Mouse (Mus musculus) hindbrain, embryonic 15.5 days (tissue): ENCODE measurements around the gene Map3k20. TPM values are rescaled to one million over a fixed set of nuclear protein-coding genes. Genes with fewer than 3 reads are reported as not detected.
A peak's percentile ranks its signal among the peaks of the same experiment; 100 is the strongest.

Experiments
- ATAC-seq: fragments of 200-750 bp; cut with Nextera tagmentation; 2 replicates; pipeline ENCODE4 v1.8.0; 2017; ENCODE audit warnings: low read depth, moderate number of reproducible peaks, moderate TSS enrichment; ENCODE audit not compliant: low FRiP score
- H3K27ac ChIP-seq: fragments of 300-500 bp; sonication (generic); replicated peaks from 2 replicates; pipeline ENCODE4 v1.5.1; 2015; ENCODE audit warnings: mild to moderate bottlenecking, inconsistent platforms
- H3K27me3 ChIP-seq: fragments of 300-500 bp; sonication (generic); 2 replicates; pipeline ENCODE4 v1.6.1; 2015; ENCODE audit warnings: control low read depth, inconsistent platforms
- H3K36me3 ChIP-seq: fragments of 300-500 bp; sonication (generic); 2 replicates; pipeline ENCODE4 v1.6.1; 2015; ENCODE audit warnings: control low read depth, inconsistent platforms
- H3K4me1 ChIP-seq: fragments of 300-500 bp; sonication (generic); replicated peaks from 2 replicates; pipeline ENCODE4 v1.6.1; 2015; ENCODE audit warnings: control low read depth, inconsistent platforms
- H3K4me2 ChIP-seq: fragments of 300-500 bp; sonication (generic); 2 replicates; pipeline ENCODE4 v1.6.1; 2015; ENCODE audit warnings: moderate library complexity, mild to moderate bottlenecking, inconsistent platforms
- H3K4me3 ChIP-seq: fragments of 300-500 bp; sonication (generic); 2 replicates; pipeline ENCODE4 v1.5.1; 2015; ENCODE audit warnings: mild to moderate bottlenecking, inconsistent platforms
- H3K9ac ChIP-seq: fragments of 300-500 bp; sonication (generic); 2 replicates; pipeline ENCODE4 v1.6.1; 2015; ENCODE audit warnings: inconsistent platforms
- H3K9me3 ChIP-seq: fragments of 300-500 bp; sonication (generic); 2 replicates; pipeline ENCODE4 v1.6.1; 2016; ENCODE audit warnings: control low read depth, inconsistent platforms
- WGBS: fragments of 180-500 bp; shearing (Covaris S2); methylation state at CpG from one replicate; pipeline ENCODE4 v1.1.7; 2015; 5-methylcytosine and 5-hydroxymethylcytosine counted together
- polyA plus RNA-seq: library from polyadenylated mRNA; unstranded; fragments of >200 nt; fragmentation: Nextera tagmentation; extraction: Ambion mirVana; gene quantifications from 2 replicates; pipeline ENCODE4 v1.2.1, GENCODE M21; 2015

Map3k20 gene
- polyA plus RNA-seq, 1 experiment from 2014 or later = 4.5 TPM

DNA sequence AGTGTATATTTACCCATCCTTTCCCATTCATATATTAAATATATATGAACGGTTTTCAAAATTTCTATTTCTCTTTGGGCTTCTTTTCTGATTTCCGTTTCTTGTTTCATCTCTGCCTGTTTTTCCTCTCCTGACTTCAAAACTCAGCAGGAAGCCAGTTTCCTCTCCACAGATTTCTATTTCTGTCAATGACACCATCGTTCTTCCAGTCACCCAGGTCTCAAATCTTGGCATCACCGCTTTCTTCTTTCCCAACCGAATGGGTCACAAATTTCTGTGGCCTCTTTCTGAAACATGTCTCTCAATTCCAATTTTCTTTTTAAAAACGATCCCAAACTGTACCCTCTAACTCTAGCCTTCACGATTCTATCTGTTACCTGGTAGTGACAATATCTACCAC lies 748 bp upstream of the Map3k20 start:
- Histone ChIP-seq H3K9ac (no peak overlapping the region), H3K27ac (no peak overlapping the region), H3K4me2 (no peak overlapping the region), H3K4me1 (0 out of 2 replicates have a peak, but pooled peaks cover 3% of the 10 kb centered on the region), H3K4me3 (no peak overlapping the region), H3K27me3 (0 out of 2 replicates have a peak, but pooled peaks cover 7% of the 10 kb centered on the region), H3K9me3 (no peaks in the 10 kb centered on the region), H3K36me3 (no peaks in the 10 kb centered on the region)
- no peak for ATAC-seq
- WGBS = 75% methylated on average over 7 of the region's 7 CpGs

DNA sequence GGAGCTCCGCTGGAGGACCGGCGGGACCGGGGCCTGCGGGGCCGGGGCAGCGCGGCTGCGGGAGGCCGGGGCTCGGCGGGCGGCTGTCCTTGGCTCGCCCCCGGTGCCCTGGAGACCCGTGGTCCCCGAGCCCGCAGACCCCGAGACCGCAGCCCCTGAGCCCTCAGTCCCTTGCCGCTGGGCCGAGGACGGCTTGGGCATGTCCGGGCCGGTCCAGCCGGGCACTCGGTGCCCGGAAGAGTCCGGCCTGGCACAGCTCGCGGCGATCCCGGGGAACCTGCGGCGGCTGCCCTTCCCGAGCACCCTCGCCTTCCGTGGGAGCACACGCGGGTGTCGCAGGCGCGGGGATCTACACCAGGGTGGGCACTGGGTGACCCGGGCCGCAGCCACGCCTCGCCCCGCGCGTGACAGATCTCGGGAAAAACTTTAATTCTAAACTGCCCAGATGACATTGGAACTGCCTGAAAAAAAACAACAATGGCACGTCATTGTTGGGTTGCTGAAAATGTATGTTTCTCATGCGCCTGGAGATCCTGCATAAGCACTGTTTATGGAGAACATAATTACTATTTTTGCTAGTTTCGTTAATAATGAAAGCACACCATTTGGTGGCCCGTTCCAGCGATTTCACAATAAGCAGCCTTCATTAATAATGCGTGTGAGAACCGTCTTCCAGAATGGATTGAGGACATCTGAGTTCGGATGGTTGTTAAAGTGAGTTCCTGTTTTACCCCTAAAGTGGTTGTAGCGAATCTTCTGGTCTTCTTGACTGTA lies 638 bp downstream of the Map3k20 start:
- peak; percentile 59 for ATAC-seq
- Histone ChIP-seq H3K4me1 (0 out of 2 replicates have a peak, but pooled peaks cover 3% of the 10 kb centered on the region), H3K27ac (0 out of 2 replicates have a peak overlapping the region, but pooled peaks have one; percentile 0), H3K9me3 (no peaks in the 10 kb centered on the region), H3K4me3 (peak overlapping the region; percentile 70), H3K9ac (peak overlapping the region; percentile 64), H3K4me2 (peak overlapping the region; percentile 97), H3K27me3 (0 out of 2 replicates have a peak, but pooled peaks cover 7% of the 10 kb centered on the region), H3K36me3 (no peaks in the 10 kb centered on the region)
- under 1% methylated on average over 54 of the region's 60 CpGs for WGBS

DNA sequence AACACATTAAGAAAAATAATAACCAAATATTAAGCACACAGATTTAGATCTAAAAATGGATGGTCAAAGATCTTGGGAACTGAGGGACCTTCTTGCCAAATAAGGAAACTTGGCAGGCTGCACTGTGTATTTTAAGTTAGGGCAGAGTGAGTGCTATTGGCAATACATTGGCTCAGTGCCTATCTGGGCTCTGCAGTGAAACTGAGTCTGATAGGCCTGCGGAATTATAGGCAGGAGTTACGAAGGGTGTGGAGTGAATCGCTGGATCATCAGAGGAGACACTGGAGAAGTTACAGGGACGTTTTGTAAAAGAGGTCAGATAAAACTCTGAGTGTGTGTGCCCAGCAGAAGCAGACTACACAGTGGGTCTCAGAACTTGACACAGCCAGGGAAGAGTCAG lies 1.7 kb downstream of the Map3k20 start:
- no peak overlapping the region for H3K27ac ChIP-seq
- 0 out of 2 replicates have a peak, but pooled peaks cover 3% of the 10 kb centered on the region for H3K4me1 ChIP-seq
- no peaks in the 10 kb centered on the region for H3K9me3 ChIP-seq
- no peak overlapping the region for H3K9ac ChIP-seq
- WGBS = 75% methylated on average over 4 of the region's 4 CpGs
- ATAC-seq = no peak
- H3K4me3 ChIP-seq = no peak overlapping the region
- H3K27me3 ChIP-seq = 0 out of 2 replicates have a peak, but pooled peaks cover 7% of the 10 kb centered on the region
- H3K4me2 ChIP-seq = no peak overlapping the region
- no peaks in the 10 kb centered on the region for H3K36me3 ChIP-seq

DNA sequence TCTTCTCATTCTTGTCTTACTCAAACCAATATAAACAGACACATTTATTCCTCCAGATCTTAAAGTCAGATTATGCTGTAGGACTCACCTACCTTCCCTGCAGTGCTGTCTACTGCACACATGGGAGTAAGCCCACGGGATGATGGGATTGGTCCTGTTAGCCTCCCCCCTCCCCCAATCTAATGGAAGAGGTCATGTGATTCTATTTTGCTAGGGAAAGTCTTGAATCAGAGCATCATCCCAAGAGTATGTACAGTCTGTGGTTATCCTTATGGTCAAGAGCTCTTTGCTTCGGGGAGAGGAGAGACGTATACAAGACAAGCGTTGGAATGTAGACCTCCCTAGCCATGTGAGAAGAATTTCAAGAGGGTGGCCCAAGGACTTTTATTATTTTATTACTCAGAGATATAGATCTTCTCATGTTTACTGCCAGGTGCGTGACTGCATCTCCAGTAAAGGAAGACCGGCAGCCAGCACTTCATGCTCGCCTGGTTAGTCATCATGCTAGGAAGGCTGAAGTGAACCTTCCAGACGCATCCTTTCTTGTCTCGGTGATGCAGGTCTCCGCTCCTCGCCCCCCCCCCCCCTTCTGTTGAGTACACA lies 3.6 kb downstream of the Map3k20 start:
- H3K4me1 ChIP-seq = 0 out of 2 replicates have a peak, but pooled peaks cover 3% of the 10 kb centered on the region
- no peak overlapping the region for H3K9ac ChIP-seq
- H3K4me2 ChIP-seq = no peak overlapping the region
- WGBS = 96% methylated on average over 9 of the region's 11 CpGs
- no peak overlapping the region for H3K27ac ChIP-seq
- H3K27me3 ChIP-seq = 0 out of 2 replicates have a peak, but pooled peaks cover 2% of the 10 kb centered on the region
- no peaks in the 10 kb centered on the region for H3K9me3 ChIP-seq
- no peak for ATAC-seq
- no peaks in the 10 kb centered on the region for H3K36me3 ChIP-seq
- H3K4me3 ChIP-seq = no peak overlapping the region

DNA sequence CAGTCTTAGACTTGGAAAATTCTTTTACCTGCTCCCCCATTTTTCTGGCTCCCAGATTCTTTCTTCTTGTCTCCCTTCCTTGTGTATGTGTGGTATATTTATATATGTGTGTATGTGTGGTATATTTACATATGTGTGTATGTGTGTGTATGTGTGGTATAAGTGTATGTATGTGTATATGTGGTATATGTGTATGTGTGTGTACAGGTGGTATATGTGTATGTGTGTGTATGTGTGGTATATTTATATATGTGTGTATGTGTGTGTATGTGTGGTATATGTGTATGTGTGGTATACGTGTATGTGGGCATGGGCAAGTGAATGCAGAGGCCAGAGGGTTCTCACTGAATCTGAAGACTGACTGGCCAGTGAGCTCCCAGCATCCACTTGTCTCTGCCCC lies 5.7 kb downstream of the Map3k20 start:
- no peaks in the 10 kb centered on the region for H3K27me3 ChIP-seq
- H3K4me3 ChIP-seq = no peak overlapping the region
- no peak overlapping the region for H3K27ac ChIP-seq
- no peak for ATAC-seq
- no peaks in the 10 kb centered on the region for H3K9me3 ChIP-seq
- 80% methylated on average over 1 of the region's 1 CpGs for WGBS
- no peak overlapping the region for H3K4me2 ChIP-seq
- no peaks in the 10 kb centered on the region for H3K36me3 ChIP-seq
- 0 out of 2 replicates have a peak, but pooled peaks cover 3% of the 10 kb centered on the region for H3K4me1 ChIP-seq
- no peak overlapping the region for H3K9ac ChIP-seq

DNA sequence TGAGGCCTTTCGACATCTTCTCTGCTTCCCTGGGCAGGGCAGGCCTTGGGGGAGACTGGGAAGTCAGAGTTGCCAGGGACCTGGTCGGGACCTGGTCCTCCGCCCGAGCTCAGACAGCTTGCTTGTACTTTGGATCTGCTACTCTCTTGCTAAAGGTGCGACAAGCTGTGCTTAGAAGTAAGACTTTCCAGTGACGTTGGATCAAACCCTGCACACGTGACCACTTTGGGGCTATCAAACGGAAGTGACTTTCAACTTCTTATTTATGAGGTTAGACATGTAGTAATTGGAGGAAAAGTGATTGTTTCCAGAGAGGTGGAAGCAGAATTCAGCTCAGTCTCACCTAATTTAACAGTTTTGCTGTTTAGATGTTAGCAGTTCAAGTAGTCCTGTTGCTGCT lies 7.1 kb downstream of the Map3k20 start:
- H3K9me3 ChIP-seq = no peaks in the 10 kb centered on the region
- H3K4me3 ChIP-seq = no peak overlapping the region
- 94% methylated on average over 8 of the region's 8 CpGs for WGBS
- no peak overlapping the region for H3K27ac ChIP-seq
- H3K4me2 ChIP-seq = no peak overlapping the region
- H3K4me1 ChIP-seq = no peaks in the 10 kb centered on the region
- no peak overlapping the region for H3K9ac ChIP-seq
- no peak for ATAC-seq
- H3K27me3 ChIP-seq = no peaks in the 10 kb centered on the region
- no peaks in the 10 kb centered on the region for H3K36me3 ChIP-seq

DNA sequence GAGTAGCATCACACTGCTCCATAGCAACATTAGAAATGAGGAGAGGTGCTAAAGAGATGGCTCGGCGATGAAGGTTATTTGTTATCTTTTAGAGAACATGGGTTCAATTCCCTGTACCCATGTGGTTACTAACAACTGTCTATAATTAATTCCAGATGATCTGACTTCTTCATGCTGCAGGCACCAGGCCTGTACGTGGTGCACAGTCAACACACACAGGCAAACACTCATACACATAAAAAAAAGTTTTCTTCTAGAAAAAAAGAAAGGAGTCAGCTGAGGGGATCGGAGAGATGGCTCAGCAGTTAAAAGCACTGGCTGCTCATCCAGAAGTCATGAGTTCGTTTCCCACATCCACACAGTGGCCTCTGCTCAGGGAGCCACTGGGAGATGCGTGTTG lies 9.6 kb downstream of the Map3k20 start:
- no peaks in the 10 kb centered on the region for H3K36me3 ChIP-seq
- no peak overlapping the region for H3K4me2 ChIP-seq
- no peak overlapping the region for H3K27ac ChIP-seq
- H3K9me3 ChIP-seq = no peaks in the 10 kb centered on the region
- no peak for ATAC-seq
- H3K27me3 ChIP-seq = no peaks in the 10 kb centered on the region
- H3K4me3 ChIP-seq = no peak overlapping the region
- H3K4me1 ChIP-seq = no peaks in the 10 kb centered on the region
- H3K9ac ChIP-seq = no peak overlapping the region
- WGBS = 86% methylated on average over 6 of the region's 6 CpGs

DNA sequence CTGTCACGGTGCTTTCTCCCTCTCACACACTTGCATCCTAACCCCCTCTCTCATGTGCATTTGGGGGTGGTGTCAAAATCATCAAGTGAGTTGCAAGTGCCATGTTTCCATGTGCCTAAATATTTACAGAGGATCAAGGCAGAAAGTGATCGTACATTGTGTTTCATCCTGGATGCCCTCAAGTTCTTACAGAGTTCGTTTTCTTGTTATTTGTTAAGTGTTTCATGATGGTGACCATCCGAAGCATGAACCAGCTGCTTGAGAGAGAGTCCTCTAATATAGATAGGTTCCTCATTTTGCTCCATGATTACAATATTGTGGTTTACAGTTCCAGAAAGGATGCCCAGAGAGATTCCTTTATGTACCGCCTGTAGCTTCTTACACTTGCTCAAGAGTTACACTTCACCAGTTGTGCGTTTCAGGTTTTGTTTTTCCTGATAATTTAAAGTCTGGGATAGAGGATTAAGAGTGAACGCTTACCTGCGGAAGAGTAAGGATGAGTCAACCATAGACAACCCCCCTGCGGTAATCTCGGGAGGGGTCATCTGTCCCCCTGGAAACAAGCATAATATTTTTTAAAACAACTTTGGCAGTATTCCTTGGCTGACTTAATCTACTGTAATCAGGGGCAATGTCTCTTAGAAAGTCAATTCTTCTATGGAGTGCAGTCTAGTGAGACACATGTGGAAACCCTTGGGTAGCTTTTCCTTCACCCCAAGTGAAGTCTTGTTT lies 11.7 kb downstream of the Map3k20 start:
- 90% methylated on average over 10 of the region's 10 CpGs for WGBS
- no peaks in the 10 kb centered on the region for H3K4me1 ChIP-seq
- ATAC-seq = no peak

DNA sequence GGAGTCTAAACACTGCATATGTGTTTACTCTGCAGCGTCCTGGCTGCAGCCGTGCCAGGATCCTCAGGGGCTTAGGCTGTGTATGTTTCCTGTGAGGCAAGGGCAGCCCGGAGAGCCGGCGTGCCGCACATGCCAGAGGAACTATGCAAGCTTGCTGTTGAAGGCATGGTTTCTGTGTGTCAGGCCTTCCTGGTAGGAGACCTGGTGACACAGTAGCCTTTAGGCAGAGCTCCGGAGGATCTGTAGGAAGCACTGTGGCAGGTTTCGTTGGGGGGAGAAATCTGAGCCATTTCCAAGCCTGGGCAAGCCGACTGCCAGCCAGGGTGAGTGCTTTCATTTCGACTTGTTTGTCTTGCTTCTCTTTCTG lies 12.3 kb downstream of the Map3k20 start:
- Histone ChIP-seq H3K4me3 (no peak overlapping the region), H3K36me3 (no peaks in the 10 kb centered on the region), H3K4me1 (no peaks in the 10 kb centered on the region), H3K4me2 (no peak overlapping the region), H3K9me3 (no peaks in the 10 kb centered on the region), H3K27me3 (no peaks in the 10 kb centered on the region), H3K9ac (no peak overlapping the region), H3K27ac (no peak overlapping the region)
- no peak for ATAC-seq
- WGBS = 73% methylated on average over 10 of the region's 10 CpGs

More for the DNA sequence above, 11.7 kb downstream of the Map3k20 start:
- no peaks in the 10 kb centered on the region for H3K9me3 ChIP-seq
- H3K36me3 ChIP-seq = no peaks in the 10 kb centered on the region
- no peak overlapping the region for H3K9ac ChIP-seq
- no peak overlapping the region for H3K27ac ChIP-seq
- no peak overlapping the region for H3K4me2 ChIP-seq
- H3K27me3 ChIP-seq = no peaks in the 10 kb centered on the region
- H3K4me3 ChIP-seq = no peak overlapping the region

DNA sequence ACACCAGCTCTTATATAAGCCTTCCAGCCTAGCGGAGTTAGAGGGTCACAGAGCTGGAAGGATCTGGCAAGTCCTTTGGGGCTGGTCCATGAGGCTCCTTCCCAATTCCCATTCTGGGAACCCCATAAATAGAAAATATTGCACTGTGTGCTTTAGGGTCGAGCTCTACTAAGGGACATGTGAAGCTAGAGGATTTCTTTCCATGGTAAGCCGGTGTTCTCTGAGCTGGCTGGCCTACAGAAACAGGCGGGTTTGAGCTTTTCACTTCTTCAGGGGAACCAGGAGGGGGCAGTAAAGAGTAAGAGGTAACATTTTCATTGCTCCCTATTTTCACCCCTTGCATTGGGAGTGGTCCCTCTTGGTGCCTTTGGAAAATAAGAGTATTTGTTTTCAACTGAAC lies 13.0 kb downstream of the Map3k20 start:
- H3K9ac ChIP-seq = no peak overlapping the region
- no peak overlapping the region for H3K4me3 ChIP-seq
- no peaks in the 10 kb centered on the region for H3K9me3 ChIP-seq
- H3K4me1 ChIP-seq = no peaks in the 10 kb centered on the region
- ATAC-seq = no peak
- H3K27ac ChIP-seq = no peak overlapping the region
- H3K36me3 ChIP-seq = no peaks in the 10 kb centered on the region
- 66% methylated on average over 4 of the region's 4 CpGs for WGBS
- no peaks in the 10 kb centered on the region for H3K27me3 ChIP-seq
- no peak overlapping the region for H3K4me2 ChIP-seq

DNA sequence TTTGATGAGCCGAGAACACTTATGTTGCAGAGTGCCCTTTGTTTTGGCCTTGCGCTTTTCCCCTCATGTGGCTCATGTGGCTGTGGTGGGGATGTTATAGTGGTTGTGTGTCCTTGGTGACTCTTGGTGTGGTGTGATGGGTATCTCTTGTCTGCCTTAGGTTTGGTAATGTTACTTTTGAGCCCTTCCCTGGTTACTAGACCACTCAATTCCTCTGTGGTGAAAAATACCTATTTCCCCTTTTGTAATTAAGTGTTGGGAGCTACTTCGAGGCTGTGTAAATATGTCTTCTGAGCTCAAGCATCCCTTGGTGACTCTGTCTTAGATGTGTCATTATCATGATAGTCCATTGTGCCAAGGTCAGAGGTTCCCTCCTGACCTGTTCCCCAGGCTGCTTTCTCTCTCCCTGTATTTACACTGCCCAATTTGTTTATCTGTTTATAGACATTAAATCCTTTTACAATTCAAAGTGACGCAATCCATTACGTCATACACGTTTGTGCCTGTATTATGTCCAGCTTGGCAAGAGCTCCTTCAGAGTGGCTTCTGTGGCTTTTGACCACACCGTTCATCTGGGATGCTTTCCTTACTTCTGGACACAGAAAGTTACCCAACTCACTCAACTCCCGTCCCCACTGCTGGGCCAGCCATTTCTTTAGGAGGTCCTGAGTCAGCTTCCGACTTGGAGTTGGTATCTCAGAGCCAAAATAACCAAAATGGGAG lies 15.9 kb downstream of the Map3k20 start:
- no peaks in the 10 kb centered on the region for H3K27me3 ChIP-seq
- WGBS = 89% methylated on average over 9 of the region's 9 CpGs
- no peaks in the 10 kb centered on the region for H3K9me3 ChIP-seq
- H3K4me3 ChIP-seq = no peak overlapping the region
- H3K36me3 ChIP-seq = no peaks in the 10 kb centered on the region
- H3K9ac ChIP-seq = no peak overlapping the region
- H3K27ac ChIP-seq = no peak overlapping the region
- ATAC-seq = no peak
- no peak overlapping the region for H3K4me2 ChIP-seq
- H3K4me1 ChIP-seq = no peaks in the 10 kb centered on the region
